Mouse (Mus musculus): ENCODE results near the gene Zfp1. TPM values are rescaled to one million over a fixed set of nuclear protein-coding genes. Genes with fewer than 3 reads are reported as not detected.

Gene Zfp1
- total RNA-seq, 2 experiments from 2014 or later = 7.2 to 8.7 TPM

- no peak for DNase-seq
These were observed 70.6 kb downstream of the Zfp1 start for GRCm38 (mm10) chr8:111713817-111714216.

GRCm38 (mm10) chr8:111714295-111714694 lies 71.1 kb downstream of the Zfp1 start:
- no peak for DNase-seq

- no peak for DNase-seq
These were observed 72.3 kb downstream of the Zfp1 start for GRCm38 (mm10) chr8:111715514-111715913.

GRCm38 (mm10) chr8:111716603-111717487 lies 73.6 kb downstream of the Zfp1 start:
- DNase-seq = peak; percentile 82 to 86

GRCm38 (mm10) chr8:111717488-111717792 lies 74.2 kb downstream of the Zfp1 start:
- no peak for DNase-seq

- no peak for DNase-seq
These were observed 74.7 kb downstream of the Zfp1 start for GRCm38 (mm10) chr8:111717866-111718265.

GRCm38 (mm10) chr8:111718937-111719336 lies 75.7 kb downstream of the Zfp1 start:
- no peak for DNase-seq

- no peak for DNase-seq
These were observed 76.9 kb downstream of the Zfp1 start for GRCm38 (mm10) chr8:111720115-111720544.

Small RNAs within 50 kb of the gene (microRNA-seq; reads per million reads assigned to microRNA genes)
- gene Mir7076 = not detected

Other genes with a start within 250 kb of the Zfp1 start
- gene Fa2h, start 249.6 kb upstream of the Zfp1 start, total RNA-seq (2021) = 1 to 10 TPM in 1 of 2 experiments, not detected in 1; 3.1 TPM
- 10 to 100 TPM; 10.4 to 12.8 TPM for gene Wdr59, start 121.3 kb upstream of the Zfp1 start, total RNA-seq (2021)
- gene Znrf1, start 107.3 kb upstream of the Zfp1 start, total RNA-seq (2021) = 10 to 100 TPM; 38.1 to 40.6 TPM
- 10 to 100 TPM; 50.1 to 74.8 TPM for gene Ldhd, start 13.0 kb upstream of the Zfp1 start, total RNA-seq (2021)
- gene Ctrb1, start 47.6 kb downstream of the Zfp1 start, total RNA-seq (2021) = under 1 TPM in 1 of 2 experiments, not detected in 1; 0.36 TPM
- gene Bcar1, start 100.4 kb downstream of the Zfp1 start, total RNA-seq (2021) = 10 to 100 TPM; 68.5 to 75.7 TPM
- gene Cfdp1, start 210.9 kb downstream of the Zfp1 start, total RNA-seq (2021) = 10 to 100 TPM; 69.5 to 76.7 TPM
- gene Tmem170, start 233.3 kb downstream of the Zfp1 start, total RNA-seq (2021) = 1 to 10 TPM; 6.6 to 6.9 TPM

All from adrenal gland, postnatal 36 days (tissue).